Mouse (Mus musculus): ENCODE data around the gene Dnajc7. TPM values are rescaled to one million over a fixed set of nuclear protein-coding genes. Genes with fewer than 3 reads are reported as not detected.
A peak's percentile ranks its signal among the peaks of the same experiment; 100 is the strongest.

Dnajc7 gene
- polyA plus RNA-seq, 1 experiment from 2014 or later: 277 TPM

DNA sequence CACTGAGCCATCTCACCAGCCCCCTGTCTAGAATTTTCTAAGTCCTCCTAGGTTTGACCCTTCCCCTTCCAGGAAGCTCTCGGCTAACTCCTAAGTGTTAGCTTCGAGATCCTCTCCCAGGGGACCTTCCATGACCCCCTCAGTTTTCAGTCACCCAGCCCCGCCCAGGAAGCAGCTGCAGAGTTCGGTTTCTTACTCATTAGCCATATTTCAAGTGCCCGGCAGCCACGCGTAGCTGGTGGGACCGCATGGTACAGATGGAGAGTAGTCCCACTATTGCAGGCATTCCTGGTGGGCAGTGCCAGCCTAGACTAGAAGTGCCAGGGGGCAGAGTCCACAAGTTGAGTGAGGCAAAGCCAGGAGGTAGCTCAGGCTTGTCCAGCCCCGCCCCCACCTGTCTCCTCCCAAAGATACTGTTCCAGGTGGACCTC, 52.1 kb downstream of the Dnajc7 start:
- H3K4me3 ChIP-seq: no peak overlapping the region
- no peaks in the 10 kb centered on the region for H3K36me3 ChIP-seq
- no peak overlapping the region for H3K9ac ChIP-seq
- H3K9me3 ChIP-seq: no peaks in the 10 kb centered on the region
- H3K4me2 ChIP-seq: no peak overlapping the region
- peaks cover 10% of the 10 kb centered on the region for H3K4me1 ChIP-seq
- H3K27ac ChIP-seq: no peak overlapping the region
- 56% methylated on average over 9 of the region's 9 CpGs for WGBS
- H3K27me3 ChIP-seq: peaks cover 14% of the 10 kb centered on the region
- no peak for ATAC-seq (ENCODE audit: insufficient number of reproducible peaks, insufficient read depth, low FRiP score, low TSS enrichment, low read depth)

DNA sequence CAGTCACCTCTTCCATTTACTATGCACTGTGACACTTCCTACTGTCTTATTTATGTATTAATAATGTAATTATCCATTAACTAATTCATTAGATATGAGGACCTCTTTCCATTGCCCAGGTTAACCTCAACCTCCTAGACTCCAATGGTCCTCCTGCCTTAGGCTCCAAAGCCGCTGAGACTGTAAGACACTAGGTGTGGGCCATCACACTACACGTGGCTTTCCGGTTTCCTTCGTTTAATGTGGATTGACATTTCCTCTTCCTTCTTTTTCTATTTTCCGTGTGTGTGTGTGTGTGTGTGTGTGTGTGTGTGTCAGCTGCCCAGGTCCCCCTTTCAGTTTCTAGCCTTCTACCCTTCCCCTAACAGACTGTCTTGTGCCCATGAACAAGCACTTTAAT, 52.7 kb downstream of the Dnajc7 start:
- Histone ChIP-seq H3K4me3 (no peak overlapping the region), H3K4me1 (peaks cover 10% of the 10 kb centered on the region), H3K4me2 (no peak overlapping the region), H3K9ac (no peak overlapping the region), H3K9me3 (no peaks in the 10 kb centered on the region), H3K36me3 (no peaks in the 10 kb centered on the region), H3K27ac (no peak overlapping the region), H3K27me3 (peaks cover 14% of the 10 kb centered on the region)
- WGBS: 75% methylated on average over 5 of the region's 5 CpGs
- no peak for ATAC-seq (ENCODE audit: insufficient number of reproducible peaks, insufficient read depth, low FRiP score, low TSS enrichment, low read depth)

DNA sequence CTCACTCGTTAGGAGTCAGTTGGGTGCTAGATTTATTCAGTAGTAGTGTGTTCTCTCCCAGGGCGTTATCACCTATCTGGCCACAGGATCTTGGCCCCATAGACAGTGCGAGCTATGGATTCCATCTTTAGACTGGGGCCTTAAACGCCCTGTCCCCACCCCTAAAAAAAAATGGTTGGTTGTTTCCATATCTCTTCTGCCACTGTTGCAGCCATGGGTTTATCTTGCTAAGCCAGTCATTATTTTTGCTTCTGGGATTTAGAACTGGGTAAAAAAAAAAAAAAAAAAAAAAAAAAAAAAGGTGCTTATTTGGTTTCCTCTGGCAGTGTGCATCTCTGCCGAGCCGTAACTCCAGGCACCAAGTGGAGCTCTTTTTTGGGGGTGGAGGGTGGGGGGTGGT, 55.3 kb downstream of the Dnajc7 start:
- Histone ChIP-seq H3K4me3 (no peak overlapping the region), H3K9ac (no peak overlapping the region), H3K9me3 (no peaks in the 10 kb centered on the region), H3K36me3 (no peaks in the 10 kb centered on the region), H3K4me2 (no peak overlapping the region), H3K4me1 (no peaks in the 10 kb centered on the region), H3K27ac (no peak overlapping the region), H3K27me3 (no peaks in the 10 kb centered on the region)
- 89% methylated on average over 6 of the region's 6 CpGs for WGBS
- ATAC-seq (ENCODE audit: insufficient number of reproducible peaks, insufficient read depth, low FRiP score, low TSS enrichment, low read depth): no peak

DNA sequence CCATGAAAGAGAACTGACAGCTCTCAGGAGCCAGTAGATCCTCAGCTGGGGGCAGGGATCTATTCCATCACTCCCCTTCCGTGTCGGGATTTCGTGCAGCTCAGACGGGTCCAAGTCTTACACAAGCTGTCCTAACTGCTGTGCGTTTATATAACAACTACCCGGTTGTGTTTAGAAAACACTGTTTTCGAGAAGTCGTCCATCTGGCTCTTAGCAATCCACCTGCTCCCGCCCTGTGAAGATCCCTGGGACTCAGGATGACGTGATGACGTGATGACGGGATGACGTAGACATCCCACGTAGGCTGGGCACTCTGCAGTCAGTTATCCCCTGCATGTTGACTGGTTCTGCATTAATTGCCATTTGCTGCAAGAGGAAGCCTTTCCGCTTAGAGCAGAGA, 55.7 kb downstream of the Dnajc7 start:
- Histone ChIP-seq H3K4me3 (no peak overlapping the region), H3K9me3 (no peaks in the 10 kb centered on the region), H3K9ac (no peak overlapping the region), H3K4me2 (no peak overlapping the region), H3K4me1 (no peaks in the 10 kb centered on the region), H3K27me3 (no peaks in the 10 kb centered on the region), H3K36me3 (no peaks in the 10 kb centered on the region), H3K27ac (no peak overlapping the region)
- WGBS: 75% methylated on average over 15 of the region's 15 CpGs
- no peak for ATAC-seq (ENCODE audit: insufficient number of reproducible peaks, insufficient read depth, low FRiP score, low TSS enrichment, low read depth)

DNA sequence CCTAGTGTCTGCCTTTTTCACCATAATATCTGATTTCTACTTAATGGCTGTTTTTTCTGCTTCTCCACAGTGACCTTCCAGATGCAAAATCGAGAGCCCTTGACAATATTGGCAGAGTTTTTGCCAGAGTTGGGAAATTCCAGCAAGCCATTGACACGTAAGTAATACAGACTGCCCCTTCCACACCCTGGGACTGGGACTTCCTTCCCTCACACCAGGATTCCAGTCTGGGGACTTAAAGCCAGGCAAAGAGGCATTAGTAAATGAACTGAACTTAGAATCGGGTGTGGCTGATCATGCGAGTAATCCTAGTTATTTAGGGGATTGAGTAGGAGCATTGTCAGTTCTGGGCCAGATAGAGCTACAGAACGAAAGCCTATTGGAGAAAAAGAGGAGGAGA, 58.2 kb downstream of the Dnajc7 start:
- H3K9ac ChIP-seq: no peak overlapping the region
- H3K9me3 ChIP-seq: no peaks in the 10 kb centered on the region
- no peaks in the 10 kb centered on the region for H3K36me3 ChIP-seq
- no peak for ATAC-seq (ENCODE audit: insufficient number of reproducible peaks, insufficient read depth, low FRiP score, low TSS enrichment, low read depth)
- H3K4me2 ChIP-seq: no peak overlapping the region
- no peak overlapping the region for H3K27ac ChIP-seq
- H3K4me3 ChIP-seq: no peak overlapping the region
- no peaks in the 10 kb centered on the region for H3K4me1 ChIP-seq
- 58% methylated on average over 5 of the region's 5 CpGs for WGBS
- H3K27me3 ChIP-seq: no peaks in the 10 kb centered on the region

DNA sequence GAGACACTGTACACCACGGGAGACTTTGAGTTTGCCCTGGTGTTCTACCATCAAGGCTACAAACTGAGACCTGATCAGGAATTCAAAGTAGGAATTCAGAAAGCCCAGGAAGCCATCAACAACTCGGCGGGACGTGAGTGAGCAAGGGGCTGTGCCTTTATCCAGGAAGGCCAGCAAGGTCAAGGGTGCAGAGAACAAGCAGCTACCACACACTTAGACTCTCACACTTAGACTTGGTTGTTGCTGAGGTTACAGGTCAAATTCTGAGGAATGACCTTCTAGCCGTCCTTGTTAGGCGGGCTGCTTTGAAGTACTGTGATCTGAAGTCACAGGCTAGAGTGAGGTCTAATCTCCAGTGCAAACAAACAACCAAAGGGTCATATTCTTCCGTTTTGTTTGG, 60.5 kb downstream of the Dnajc7 start:
- Histone ChIP-seq H3K27me3 (no peaks in the 10 kb centered on the region), H3K4me1 (no peaks in the 10 kb centered on the region), H3K9me3 (no peaks in the 10 kb centered on the region), H3K9ac (no peak overlapping the region), H3K36me3 (no peaks in the 10 kb centered on the region), H3K27ac (no peak overlapping the region), H3K4me3 (no peak overlapping the region), H3K4me2 (no peak overlapping the region)
- WGBS: 46% methylated on average over 7 of the region's 7 CpGs
- no peak for ATAC-seq (ENCODE audit: insufficient number of reproducible peaks, insufficient read depth, low FRiP score, low TSS enrichment, low read depth)

DNA sequence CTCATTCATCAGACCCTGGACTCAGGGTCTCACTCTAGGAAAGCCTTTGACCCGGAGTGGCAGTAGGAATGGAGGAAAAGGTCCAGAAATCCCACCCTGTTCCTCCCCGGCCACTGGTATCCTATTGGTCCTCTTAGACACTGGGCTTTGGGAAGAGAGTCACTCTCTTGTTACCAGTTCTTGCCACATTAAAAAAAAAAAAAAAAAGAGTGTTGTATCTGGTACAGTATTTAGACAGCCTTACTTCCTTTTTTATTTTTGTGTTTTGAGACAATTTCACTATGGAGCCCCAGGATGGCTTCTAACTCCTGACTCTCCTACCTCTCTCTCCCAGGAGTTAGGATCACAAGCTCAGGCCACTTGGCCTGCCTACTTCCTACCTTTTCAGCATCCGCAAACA, 62.4 kb downstream of the Dnajc7 start:
- H3K9ac ChIP-seq: no peak overlapping the region
- ATAC-seq (ENCODE audit: insufficient number of reproducible peaks, insufficient read depth, low FRiP score, low TSS enrichment, low read depth): no peak
- H3K4me3 ChIP-seq: no peak overlapping the region
- no peak overlapping the region for H3K27ac ChIP-seq
- H3K9me3 ChIP-seq: no peaks in the 10 kb centered on the region
- no peaks in the 10 kb centered on the region for H3K36me3 ChIP-seq
- H3K27me3 ChIP-seq: no peaks in the 10 kb centered on the region
- H3K4me2 ChIP-seq: no peak overlapping the region
- WGBS: 79% methylated on average over 3 of the region's 3 CpGs
- no peaks in the 10 kb centered on the region for H3K4me1 ChIP-seq

DNA sequence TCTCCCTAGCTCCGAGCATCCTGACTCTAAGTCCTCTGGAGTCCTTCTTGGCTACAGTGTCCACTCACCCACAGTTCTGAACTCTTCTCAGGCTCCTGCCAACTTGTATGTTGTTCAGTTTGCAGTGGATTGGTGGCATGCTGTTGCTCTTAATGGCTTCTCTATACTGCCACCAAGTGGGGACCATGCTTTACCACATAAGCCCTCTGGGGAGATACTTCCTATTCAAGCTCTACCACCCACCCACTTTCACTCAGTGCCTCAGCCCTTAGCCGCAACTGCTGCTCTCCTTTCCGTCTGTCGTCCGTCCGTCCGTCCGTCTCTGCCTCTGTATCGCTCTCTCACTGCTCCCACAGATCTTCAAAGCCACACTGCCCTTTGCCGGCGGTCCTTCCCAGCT, 64.4 kb downstream of the Dnajc7 start:
- Histone ChIP-seq H3K4me1 (no peaks in the 10 kb centered on the region), H3K27me3 (no peaks in the 10 kb centered on the region), H3K9ac (0 out of 2 replicates have a peak overlapping the region, but pooled peaks have one; percentile 27), H3K4me2 (peak overlapping the region; percentile 44), H3K9me3 (no peaks in the 10 kb centered on the region), H3K36me3 (no peaks in the 10 kb centered on the region), H3K27ac (no peak overlapping the region), H3K4me3 (no peak overlapping the region)
- ATAC-seq (ENCODE audit: insufficient number of reproducible peaks, insufficient read depth, low FRiP score, low TSS enrichment, low read depth): no peak
- 17% methylated on average over 11 of the region's 11 CpGs for WGBS

DNA sequence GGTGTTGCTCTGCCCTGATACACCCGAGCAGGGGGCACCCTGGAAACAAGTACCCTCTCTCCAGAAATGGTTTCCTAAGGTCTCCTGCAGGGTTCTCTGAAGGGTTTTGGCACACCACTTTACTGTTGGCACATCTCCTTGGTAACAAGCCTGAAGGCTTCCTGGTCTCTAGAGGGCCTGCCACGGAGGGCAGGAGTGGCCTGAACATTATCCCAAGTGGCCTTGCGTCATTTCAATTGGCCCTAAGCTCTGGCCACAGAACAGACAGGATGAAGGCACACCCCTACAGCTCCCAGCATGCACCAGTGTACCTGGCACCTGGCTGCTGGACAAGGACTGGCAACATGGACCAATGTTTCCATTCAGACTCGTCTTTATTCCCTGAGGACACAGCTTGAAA, 67.1 kb downstream of the Dnajc7 start:
- ATAC-seq (ENCODE audit: insufficient number of reproducible peaks, insufficient read depth, low FRiP score, low TSS enrichment, low read depth): no peak
- Histone ChIP-seq H3K4me3 (no peak overlapping the region), H3K9ac (no peak overlapping the region), H3K4me1 (no peaks in the 10 kb centered on the region), H3K36me3 (no peaks in the 10 kb centered on the region), H3K27me3 (no peaks in the 10 kb centered on the region), H3K27ac (no peak overlapping the region), H3K9me3 (no peaks in the 10 kb centered on the region), H3K4me2 (no peak overlapping the region)
- 85% methylated on average over 4 of the region's 4 CpGs for WGBS

DNA sequence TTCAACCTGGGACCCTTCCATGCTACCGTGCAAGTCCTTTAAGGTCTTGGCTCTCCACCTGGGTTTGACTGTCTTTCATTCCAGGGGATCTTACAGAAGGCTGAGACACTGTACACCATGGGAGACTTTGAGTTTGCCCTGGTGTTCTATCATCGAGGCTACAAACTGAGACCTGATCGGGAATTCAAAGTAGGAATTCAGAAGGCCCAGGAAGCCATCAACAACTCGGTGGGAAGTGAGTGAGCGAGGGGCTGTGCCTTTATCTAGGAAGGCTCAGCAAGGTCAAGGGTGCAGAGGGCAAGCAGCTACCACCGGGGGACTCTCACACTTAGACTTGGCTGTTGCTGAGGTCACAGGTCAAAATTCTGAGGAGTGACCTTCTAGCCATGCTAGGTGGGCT, 69.9 kb downstream of the Dnajc7 start:
- no peak overlapping the region for H3K4me3 ChIP-seq
- no peak overlapping the region for H3K4me2 ChIP-seq
- no peak for ATAC-seq (ENCODE audit: insufficient number of reproducible peaks, insufficient read depth, low FRiP score, low TSS enrichment, low read depth)
- no peaks in the 10 kb centered on the region for H3K36me3 ChIP-seq
- no peak overlapping the region for H3K9ac ChIP-seq
- H3K27me3 ChIP-seq: no peaks in the 10 kb centered on the region
- H3K9me3 ChIP-seq: no peaks in the 10 kb centered on the region
- 75% methylated on average over 6 of the region's 6 CpGs for WGBS
- H3K27ac ChIP-seq: no peak overlapping the region
- H3K4me1 ChIP-seq: peaks cover 5% of the 10 kb centered on the region; the same call in 1 of the 2 replicates

DNA sequence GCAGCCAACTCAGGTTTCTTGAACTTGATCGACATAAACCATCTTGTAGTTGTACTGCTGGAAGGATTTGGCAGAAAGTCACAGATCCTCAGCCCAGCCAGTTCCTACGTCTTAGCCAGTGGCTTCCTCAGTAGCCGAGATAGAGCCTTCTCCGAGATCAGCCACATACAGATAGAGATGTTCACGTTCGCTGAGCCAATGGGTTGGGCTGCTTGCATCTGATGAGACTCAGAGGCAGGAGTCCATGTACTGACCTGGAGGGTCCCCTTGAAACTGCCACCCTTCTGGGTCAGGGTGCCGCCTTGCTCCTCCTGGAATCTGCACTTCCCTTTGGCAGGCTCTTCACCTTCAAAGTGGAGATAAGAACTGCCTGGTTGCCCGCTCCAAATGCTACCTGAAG, 70.5 kb downstream of the Dnajc7 start:
- Histone ChIP-seq H3K27me3 (no peaks in the 10 kb centered on the region), H3K9ac (no peak overlapping the region), H3K9me3 (no peaks in the 10 kb centered on the region), H3K4me1 (peaks cover 9% of the 10 kb centered on the region; the same call in 1 of the 2 replicates), H3K36me3 (no peaks in the 10 kb centered on the region), H3K4me3 (no peak overlapping the region), H3K4me2 (no peak overlapping the region), H3K27ac (no peak overlapping the region)
- 84% methylated on average over 8 of the region's 8 CpGs for WGBS
- no peak for ATAC-seq (ENCODE audit: insufficient number of reproducible peaks, insufficient read depth, low FRiP score, low TSS enrichment, low read depth)

DNA sequence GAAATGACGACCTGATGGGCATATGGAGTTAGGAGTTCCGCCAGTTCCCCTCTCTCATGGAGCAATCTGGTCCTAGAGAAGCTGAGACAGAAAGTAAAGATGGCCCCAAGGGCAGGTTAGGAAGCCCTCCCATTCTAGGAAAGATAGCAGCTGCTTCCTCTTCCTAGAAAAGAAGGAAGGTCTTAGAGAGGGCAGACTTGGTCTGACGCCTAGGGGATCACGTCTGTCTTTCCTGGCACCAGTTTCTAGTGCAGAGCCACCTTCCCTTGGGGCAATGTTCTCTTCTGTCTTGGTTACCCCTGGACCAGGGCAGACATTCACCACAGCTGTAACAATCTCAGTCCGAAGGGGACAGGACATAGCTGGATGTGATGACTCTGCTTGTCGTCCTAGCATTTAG, 71.8 kb downstream of the Dnajc7 start:
- ATAC-seq (ENCODE audit: insufficient number of reproducible peaks, insufficient read depth, low FRiP score, low TSS enrichment, low read depth): no peak
- WGBS: 79% methylated on average over 6 of the region's 6 CpGs
- H3K4me1 ChIP-seq: peaks cover 9% of the 10 kb centered on the region; the same call in 1 of the 2 replicates

DNA sequence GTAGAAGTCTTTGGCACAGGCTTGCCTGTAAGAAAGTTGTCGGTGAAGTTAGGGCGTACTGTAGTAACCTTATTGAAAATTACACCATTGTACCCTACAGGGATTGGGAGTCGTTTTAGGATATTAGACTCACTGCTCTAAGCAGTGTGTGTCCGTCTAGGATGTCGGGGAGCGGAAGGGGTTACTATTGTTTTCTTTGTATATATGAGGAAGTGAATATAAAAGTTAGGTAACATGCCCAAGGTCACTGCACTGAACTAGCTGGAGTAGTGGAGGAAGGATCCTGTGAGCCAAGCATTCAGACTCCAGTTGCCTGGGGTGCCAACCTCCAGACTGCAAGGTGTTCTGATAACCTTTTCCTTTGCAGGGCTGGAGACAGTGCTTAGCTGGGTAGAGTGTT, 73.0 kb downstream of the Dnajc7 start:
- no peaks in the 10 kb centered on the region for H3K36me3 ChIP-seq
- no peak for ATAC-seq (ENCODE audit: insufficient number of reproducible peaks, insufficient read depth, low FRiP score, low TSS enrichment, low read depth)
- no peaks in the 10 kb centered on the region for H3K9me3 ChIP-seq

More for the DNA sequence above, 71.8 kb downstream of the Dnajc7 start:
- Histone ChIP-seq H3K36me3 (no peaks in the 10 kb centered on the region), H3K9me3 (no peaks in the 10 kb centered on the region), H3K27me3 (no peaks in the 10 kb centered on the region), H3K4me2 (no peak overlapping the region), H3K4me3 (no peak overlapping the region), H3K27ac (no peak overlapping the region), H3K9ac (no peak overlapping the region)

More for the DNA sequence above, 73.0 kb downstream of the Dnajc7 start:
- H3K27ac ChIP-seq: no peak overlapping the region
- H3K9ac ChIP-seq: no peak overlapping the region
- H3K27me3 ChIP-seq: no peaks in the 10 kb centered on the region
- no peak overlapping the region for H3K4me3 ChIP-seq
- 85% methylated on average over 6 of the region's 6 CpGs for WGBS
- H3K4me2 ChIP-seq: no peak overlapping the region
- peaks cover 9% of the 10 kb centered on the region; the same call in 1 of the 2 replicates for H3K4me1 ChIP-seq

Measured in embryonic facial prominence, embryonic 13.5 days (tissue).